Mouse (Mus musculus) midbrain, embryonic 14.5 days (tissue): ENCODE results near the gene Dnm2. TPM values are rescaled to one million over a fixed set of nuclear protein-coding genes. Genes with fewer than 3 reads are reported as not detected.
"Not testable (repeated sequence)": the region's sequence is repeated elsewhere in the genome, so short reads cannot be mapped to it uniquely, and the experiment has no call there.

Experiments
- ATAC-seq: fragments of 200-750 bp; cut with Nextera tagmentation; 2 replicates; pipeline ENCODE4 v1.8.0; 2017; ENCODE audit warnings: moderate number of reproducible peaks, moderate library complexity; ENCODE audit not compliant: low FRiP score, low TSS enrichment
- DNase-seq: peaks from one replicate; pipeline ENCODE4 v3.0.0-alpha.2; 2015
- H3K27ac ChIP-seq: fragments of 300-500 bp; sonication (generic); replicated peaks from 2 replicates; pipeline ENCODE4 v1.5.1; 2014; ENCODE audit warnings: mild to moderate bottlenecking, low read depth, low read length, moderate library complexity
- H3K27me3 ChIP-seq: fragments of 300-500 bp; sonication (generic); 2 replicates; pipeline ENCODE4 v1.6.1; 2014; ENCODE audit warnings: low read length, control low read depth, mixed read lengths; ENCODE audit not compliant: control insufficient read depth, insufficient read depth
- H3K36me3 ChIP-seq: fragments of 300-500 bp; sonication (generic); 2 replicates; pipeline ENCODE4 v1.6.1; 2014; ENCODE audit warnings: low read length, control low read depth; ENCODE audit not compliant: control insufficient read depth, insufficient read depth
- H3K4me1 ChIP-seq: fragments of 300-500 bp; sonication (generic); 2 replicates; pipeline ENCODE4 v1.6.1; 2014; ENCODE audit warnings: mild to moderate bottlenecking, antibody characterized with exemption, low read length, control low read depth; ENCODE audit not compliant: control insufficient read depth, insufficient read depth
- H3K4me2 ChIP-seq: fragments of 300-500 bp; sonication (generic); 2 replicates; pipeline ENCODE4 v1.6.1; 2014; ENCODE audit warnings: mild to moderate bottlenecking, low read length, moderate library complexity
- H3K4me3 ChIP-seq: fragments of 300-500 bp; sonication (generic); replicated peaks from 2 replicates; pipeline ENCODE4 v1.5.1; 2014; ENCODE audit warnings: low read depth, low read length
- H3K9ac ChIP-seq: fragments of 300-500 bp; sonication (generic); replicated peaks from 2 replicates; pipeline ENCODE4 v1.6.1; 2014; ENCODE audit warnings: mild to moderate bottlenecking, low read length, moderate library complexity
- H3K9me3 ChIP-seq: fragments of 300-500 bp; sonication (generic); 2 replicates; pipeline ENCODE4 v1.6.1; 2016; ENCODE audit warnings: low read length, control low read depth, mixed read lengths; ENCODE audit not compliant: control insufficient read depth
- WGBS: fragments of 180-500 bp; shearing (Covaris S2); extraction: QIAGEN DNeasy Blood & Tissue Kit; methylation state at CpG from one replicate; pipeline ENCODE4 v1.1.7; 2014; 5-methylcytosine and 5-hydroxymethylcytosine counted together
- polyA plus RNA-seq: library from polyadenylated mRNA; unstranded; fragments of >200 nt; fragmentation: Nextera tagmentation; extraction: Ambion mirVana; gene quantifications from 2 replicates; pipeline ENCODE4 v1.2.1, GENCODE M21; 2014

Dnm2 gene
- polyA plus RNA-seq, 1 experiment from 2014 or later: 54.5 TPM

- H3K9ac ChIP-seq: no peak overlapping the region
- no peak for DNase-seq
- H3K36me3 ChIP-seq: peaks cover 18% of the 10 kb centered on the region
- H3K27me3 ChIP-seq: no peaks in the 10 kb centered on the region
- no peak for ATAC-seq
- H3K4me1 ChIP-seq: no peaks in the 10 kb centered on the region
- WGBS: 62% methylated on average over 4 of the region's 4 CpGs
- no peak overlapping the region for H3K4me2 ChIP-seq
- no peak overlapping the region for H3K4me3 ChIP-seq
- H3K27ac ChIP-seq: no peak overlapping the region
- no peaks in the 10 kb centered on the region for H3K9me3 ChIP-seq
Observed at GRCm38 (mm10) chr9:21455103-21455770, 30.5 kb downstream of the Dnm2 start.

- no peaks in the 10 kb centered on the region for H3K4me1 ChIP-seq
- H3K9me3 ChIP-seq: no peaks in the 10 kb centered on the region
- ATAC-seq (no peak), DNase-seq (no peak)
- H3K4me2 ChIP-seq: no peak overlapping the region
- H3K4me3 ChIP-seq: no peak overlapping the region
- WGBS: 90% methylated on average over 7 of the region's 7 CpGs
- H3K27me3 ChIP-seq: no peaks in the 10 kb centered on the region
- H3K36me3 ChIP-seq: peaks cover 20% of the 10 kb centered on the region
- no peak overlapping the region for H3K9ac ChIP-seq
- H3K27ac ChIP-seq: no peak overlapping the region
Observed at GRCm38 (mm10) chr9:21456246-21456929, 31.7 kb downstream of the Dnm2 start.

- Histone ChIP-seq H3K27ac (no peak overlapping the region), H3K27me3 (no peaks in the 10 kb centered on the region)
- no peak for ATAC-seq
Observed at GRCm38 (mm10) chr9:21456930-21457634, 32.4 kb downstream of the Dnm2 start.

GRCm38 (mm10) chr9:21458821-21459220 lies 34.1 kb downstream of the Dnm2 start:
- Histone ChIP-seq H3K4me3 (no peak overlapping the region), H3K36me3 (peaks cover 20% of the 10 kb centered on the region), H3K4me2 (no peak overlapping the region), H3K4me1 (no peaks in the 10 kb centered on the region), H3K27ac (no peak overlapping the region), H3K9ac (no peak overlapping the region), H3K27me3 (no peaks in the 10 kb centered on the region), H3K9me3 (no peaks in the 10 kb centered on the region)
- ATAC-seq (no peak), DNase-seq (no peak)
- 90% methylated on average over 3 of the region's 3 CpGs for WGBS

More at GRCm38 (mm10) chr9:21456930-21457634, 32.4 kb downstream of the Dnm2 start:
- Histone ChIP-seq H3K36me3 (peaks cover 20% of the 10 kb centered on the region), H3K9ac (no peak overlapping the region), H3K4me1 (no peaks in the 10 kb centered on the region), H3K4me2 (no peak overlapping the region), H3K9me3 (no peaks in the 10 kb centered on the region), H3K4me3 (no peak overlapping the region)
- DNase-seq: no peak
- 85% methylated on average over 10 of the region's 10 CpGs for WGBS

- DNase-seq (no peak), ATAC-seq (no peak)
- Histone ChIP-seq H3K4me2 (no peak overlapping the region), H3K4me3 (no peak overlapping the region), H3K36me3 (peaks cover 20% of the 10 kb centered on the region), H3K27me3 (no peaks in the 10 kb centered on the region), H3K27ac (no peak overlapping the region), H3K4me1 (no peaks in the 10 kb centered on the region), H3K9ac (no peak overlapping the region), H3K9me3 (no peaks in the 10 kb centered on the region)
- 98% methylated on average over 3 of the region's 3 CpGs for WGBS
Observed at GRCm38 (mm10) chr9:21460400-21460940, 35.8 kb downstream of the Dnm2 start.

- Histone ChIP-seq H3K4me3 (no peak overlapping the region), H3K4me1 (no peaks in the 10 kb centered on the region), H3K27me3 (no peaks in the 10 kb centered on the region), H3K4me2 (no peak overlapping the region), H3K36me3 (peaks cover 37% of the 10 kb centered on the region), H3K27ac (no peak overlapping the region), H3K9me3 (no peaks in the 10 kb centered on the region), H3K9ac (no peak overlapping the region)
- DNase-seq: no peak
- no peak for ATAC-seq
- WGBS: 82% methylated on average over 5 of the region's 5 CpGs
Observed at GRCm38 (mm10) chr9:21463138-21463590, 38.5 kb downstream of the Dnm2 start.

- Histone ChIP-seq H3K4me2 (no peak overlapping the region), H3K36me3 (peaks cover 37% of the 10 kb centered on the region), H3K4me3 (no peak overlapping the region), H3K9me3 (no peaks in the 10 kb centered on the region), H3K9ac (no peak overlapping the region), H3K27me3 (no peaks in the 10 kb centered on the region), H3K27ac (0 out of 2 replicates have a peak overlapping the region, but pooled peaks have one; percentile 13), H3K4me1 (no peaks in the 10 kb centered on the region)
- WGBS: 92% methylated on average over 3 of the region's 3 CpGs
- DNase-seq (no peak), ATAC-seq (no peak)
Observed at GRCm38 (mm10) chr9:21463766-21464564, 39.3 kb downstream of the Dnm2 start.

- WGBS: 95% methylated on average over 7 of the region's 7 CpGs
- peaks cover 39% of the 10 kb centered on the region for H3K36me3 ChIP-seq
- H3K4me3 ChIP-seq, H3K27ac ChIP-seq, H3K9me3 ChIP-seq, H3K27me3 ChIP-seq, H3K4me2 ChIP-seq, H3K9ac ChIP-seq, ATAC-seq, H3K4me1 ChIP-seq, DNase-seq: not testable (repeated sequence)
Observed at GRCm38 (mm10) chr9:21464565-21464928, 39.8 kb downstream of the Dnm2 start.
